Mouse (Mus musculus) MN1 (cell line): ENCODE results near the gene Gm732.

Experiments used
- DNase-seq: peaks from one replicate; pipeline ENCODE4 v3.0.0-alpha.2; 2016; ENCODE audit warnings: low spot score

The Gm732 gene

DNA sequence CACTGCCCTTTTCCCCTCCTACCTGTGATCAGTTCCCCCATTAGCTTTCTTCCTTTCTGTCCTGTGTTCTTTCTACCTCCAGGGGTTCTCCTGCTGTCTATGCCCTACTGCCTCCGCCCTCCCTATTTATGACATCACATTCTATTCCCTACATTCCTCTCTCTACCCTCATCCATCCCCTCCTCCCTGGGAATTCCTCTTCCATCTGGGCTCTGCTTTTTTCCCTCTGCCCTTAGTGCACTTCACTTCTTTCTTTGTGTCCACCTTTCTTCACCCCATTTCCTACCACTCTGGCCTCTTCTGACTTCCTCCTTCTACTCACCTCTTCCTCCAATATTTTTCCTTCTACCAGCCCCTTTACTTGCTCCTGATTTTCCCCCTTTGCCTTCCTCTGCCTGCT lies at the start of gene Gm732:
Gm732 (minus strand) TSS at position 101 of the 400 bp plus-strand sequence.
- no peak for DNase-seq
